Mouse (Mus musculus) midbrain, embryonic 13.5 days (tissue): ENCODE data around the gene Lrrc28. TPM values are rescaled to one million over a fixed set of nuclear protein-coding genes. Genes with fewer than 3 reads are reported as not detected.

Source experiments
- ATAC-seq: fragments of 200-750 bp; cut with Nextera tagmentation; 2 replicates; pipeline ENCODE4 v1.8.0; 2017; ENCODE audit warnings: mild to moderate bottlenecking, moderate TSS enrichment, moderate library complexity
- H3K27ac ChIP-seq: fragments of 300-500 bp; sonication (generic); 2 replicates; pipeline ENCODE4 v1.5.1; 2015; ENCODE audit warnings: inconsistent platforms, mild to moderate bottlenecking, moderate library complexity
- H3K27me3 ChIP-seq: fragments of 300-500 bp; sonication (generic); 2 replicates; pipeline ENCODE4 v1.6.1; 2015; ENCODE audit warnings: mild to moderate bottlenecking, inconsistent platforms
- H3K36me3 ChIP-seq: fragments of 300-500 bp; sonication (generic); 2 replicates; pipeline ENCODE4 v1.6.1; 2015; ENCODE audit warnings: mild to moderate bottlenecking, inconsistent platforms
- H3K4me1 ChIP-seq: fragments of 300-500 bp; sonication (generic); replicated peaks from 2 replicates; pipeline ENCODE4 v1.6.1; 2015; ENCODE audit warnings: inconsistent platforms
- H3K4me2 ChIP-seq: fragments of 300-500 bp; sonication (generic); replicated peaks from 2 replicates; pipeline ENCODE4 v1.6.1; 2015; ENCODE audit warnings: moderate library complexity, mild to moderate bottlenecking, inconsistent platforms
- H3K4me3 ChIP-seq: fragments of 300-500 bp; sonication (generic); replicated peaks from 2 replicates; pipeline ENCODE4 v1.5.1; 2015; ENCODE audit warnings: mild to moderate bottlenecking, inconsistent platforms
- H3K9ac ChIP-seq: fragments of 300-500 bp; sonication (generic); replicated peaks from 2 replicates; pipeline ENCODE4 v1.6.1; 2015; ENCODE audit warnings: mild to moderate bottlenecking, inconsistent platforms
- H3K9me3 ChIP-seq: fragments of 300-500 bp; sonication (generic); 2 replicates; pipeline ENCODE4 v1.6.1; 2016; ENCODE audit warnings: mild to moderate bottlenecking, inconsistent platforms
- WGBS: fragments of 180-500 bp; shearing (Covaris S2); methylation state at CpG from one replicate; pipeline ENCODE4 v1.1.7; 2015; 5-methylcytosine and 5-hydroxymethylcytosine counted together
- polyA plus RNA-seq: library from polyadenylated mRNA; unstranded; fragments of >200 nt; fragmentation: Nextera tagmentation; extraction: Ambion mirVana; gene quantifications from 2 replicates; pipeline ENCODE4 v1.2.1, GENCODE M21; 2015

Lrrc28 gene
- polyA plus RNA-seq, 1 experiment from 2014 or later: 34.4 TPM

- Histone ChIP-seq H3K4me1 (peaks cover 15% of the 10 kb centered on the region), H3K4me2 (no peak overlapping the region), H3K27ac (no peak overlapping the region), H3K36me3 (no peaks in the 10 kb centered on the region; the same call in 1 of the 2 replicates), H3K9me3 (no peaks in the 10 kb centered on the region), H3K4me3 (no peak overlapping the region), H3K9ac (no peak overlapping the region), H3K27me3 (no peaks in the 10 kb centered on the region)
- ATAC-seq: no peak
- 37% methylated on average over 10 of the region's 10 CpGs for WGBS
Measured at GRCm38 (mm10) chr7:67613795-67614463, 31.1 kb downstream of the Lrrc28 start.

DNA sequence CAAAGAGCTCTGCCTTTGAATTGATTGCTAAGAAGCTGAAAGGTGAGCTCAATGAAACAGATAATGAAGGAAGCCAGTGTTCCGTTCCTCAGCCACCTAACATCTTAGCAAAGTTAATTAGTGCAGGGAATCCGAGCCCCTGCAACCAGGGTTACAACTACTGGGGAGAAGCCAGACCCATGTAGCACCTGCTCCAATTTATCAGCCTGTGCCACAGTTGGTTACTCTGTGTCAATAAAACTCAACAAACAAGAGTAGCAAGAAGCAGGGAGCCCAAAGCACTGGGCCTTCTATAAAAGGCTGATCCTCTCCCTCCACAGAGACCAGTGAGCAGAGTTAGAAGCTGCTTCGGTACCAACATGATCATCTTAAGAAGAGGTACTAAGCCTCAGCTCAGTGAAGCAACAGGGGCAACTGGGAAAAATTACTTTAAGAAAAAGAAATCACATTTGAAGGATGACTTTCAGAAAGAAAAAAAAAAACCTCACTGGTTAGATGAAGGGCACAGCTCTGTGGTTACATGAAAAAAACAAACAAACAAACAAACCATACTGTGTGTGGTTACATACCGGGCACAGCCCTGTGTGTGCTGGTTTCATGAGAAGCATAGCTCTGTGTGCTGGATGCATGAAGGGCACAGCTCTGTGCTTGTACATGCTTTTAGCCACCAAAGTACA lies 36.6 kb downstream of the Lrrc28 start:
- ATAC-seq: no peak
- Histone ChIP-seq H3K27ac (no peak overlapping the region), H3K9ac (no peak overlapping the region), H3K4me3 (no peak overlapping the region), H3K36me3 (no peaks in the 10 kb centered on the region), H3K27me3 (no peaks in the 10 kb centered on the region), H3K9me3 (no peaks in the 10 kb centered on the region), H3K4me2 (no peak overlapping the region; the same call in 1 of the 2 replicates), H3K4me1 (peaks cover 22% of the 10 kb centered on the region)
- 29% methylated on average over 4 of the region's 4 CpGs for WGBS

DNA sequence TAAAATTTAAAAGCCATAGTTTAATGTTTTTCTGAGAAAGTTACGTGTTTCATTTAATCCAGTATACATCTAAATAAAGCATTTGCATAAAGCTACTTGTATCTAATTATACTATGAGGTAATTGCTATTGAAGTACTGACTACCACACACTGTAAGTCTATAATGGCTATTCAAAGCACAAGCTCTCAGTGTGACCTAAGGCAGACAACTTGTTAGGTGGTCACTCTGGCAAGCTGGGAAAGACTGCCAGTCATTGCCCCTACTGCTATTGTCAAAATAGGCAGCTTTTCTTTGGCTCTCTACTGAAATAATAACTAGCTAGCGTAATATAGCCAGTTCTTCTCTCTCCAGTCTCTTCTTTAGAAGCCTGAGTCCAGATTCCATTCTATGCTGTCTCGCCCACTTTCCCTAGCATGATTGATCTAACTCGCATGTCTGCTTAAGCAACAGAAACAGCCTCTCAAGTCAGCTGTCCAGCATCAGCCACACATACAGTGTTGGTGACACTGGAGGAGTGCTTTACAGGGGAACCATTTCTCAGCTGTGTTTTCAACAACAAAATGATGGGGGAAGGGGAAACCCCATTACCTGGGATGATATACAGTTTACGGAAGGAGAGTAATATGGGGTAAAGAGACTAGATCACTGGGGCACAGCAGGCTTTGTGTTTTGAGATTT lies 37.3 kb downstream of the Lrrc28 start:
- no peak for ATAC-seq

GRCm38 (mm10) chr7:67606250-67606649 lies 38.8 kb downstream of the Lrrc28 start:
- WGBS: 79% methylated on average over 1 of the region's 1 CpGs
- H3K27me3 ChIP-seq: no peaks in the 10 kb centered on the region
- no peak overlapping the region for H3K4me2 ChIP-seq
- H3K27ac ChIP-seq: no peak overlapping the region
- no peaks in the 10 kb centered on the region for H3K36me3 ChIP-seq
- H3K4me1 ChIP-seq: peaks cover 15% of the 10 kb centered on the region
- no peak overlapping the region for H3K9ac ChIP-seq
- no peak for ATAC-seq
- no peak overlapping the region for H3K4me3 ChIP-seq
- no peaks in the 10 kb centered on the region for H3K9me3 ChIP-seq

More for the DNA sequence above, 37.3 kb downstream of the Lrrc28 start:
- Histone ChIP-seq H3K4me2 (no peak overlapping the region; the same call in 1 of the 2 replicates), H3K4me1 (peaks cover 15% of the 10 kb centered on the region), H3K4me3 (no peak overlapping the region), H3K36me3 (no peaks in the 10 kb centered on the region), H3K9me3 (no peaks in the 10 kb centered on the region), H3K27me3 (no peaks in the 10 kb centered on the region), H3K9ac (no peak overlapping the region), H3K27ac (peak overlapping the region; percentile 21; the same call in 1 of the 2 replicates)
- 50% methylated on average over 5 of the region's 5 CpGs for WGBS

GRCm38 (mm10) chr7:67605114-67605513 lies 40.0 kb downstream of the Lrrc28 start:
- Histone ChIP-seq H3K9ac (no peak overlapping the region), H3K4me3 (no peak overlapping the region), H3K4me2 (no peak overlapping the region), H3K27me3 (no peaks in the 10 kb centered on the region), H3K9me3 (no peaks in the 10 kb centered on the region), H3K36me3 (no peaks in the 10 kb centered on the region), H3K4me1 (peaks cover 15% of the 10 kb centered on the region), H3K27ac (no peak overlapping the region)
- no peak for ATAC-seq
- WGBS: 89% methylated on average over 6 of the region's 6 CpGs

GRCm38 (mm10) chr7:67598050-67598449 lies 47.0 kb downstream of the Lrrc28 start:
- H3K27ac ChIP-seq: no peak overlapping the region
- no peaks in the 10 kb centered on the region for H3K9me3 ChIP-seq
- H3K4me1 ChIP-seq: peaks cover 5% of the 10 kb centered on the region; the same call in 1 of the 2 replicates
- no peak overlapping the region for H3K9ac ChIP-seq
- no peaks in the 10 kb centered on the region for H3K36me3 ChIP-seq
- 79% methylated on average over 3 of the region's 3 CpGs for WGBS
- H3K27me3 ChIP-seq: no peaks in the 10 kb centered on the region
- no peak overlapping the region for H3K4me3 ChIP-seq
- no peak for ATAC-seq
- no peak overlapping the region for H3K4me2 ChIP-seq

DNA sequence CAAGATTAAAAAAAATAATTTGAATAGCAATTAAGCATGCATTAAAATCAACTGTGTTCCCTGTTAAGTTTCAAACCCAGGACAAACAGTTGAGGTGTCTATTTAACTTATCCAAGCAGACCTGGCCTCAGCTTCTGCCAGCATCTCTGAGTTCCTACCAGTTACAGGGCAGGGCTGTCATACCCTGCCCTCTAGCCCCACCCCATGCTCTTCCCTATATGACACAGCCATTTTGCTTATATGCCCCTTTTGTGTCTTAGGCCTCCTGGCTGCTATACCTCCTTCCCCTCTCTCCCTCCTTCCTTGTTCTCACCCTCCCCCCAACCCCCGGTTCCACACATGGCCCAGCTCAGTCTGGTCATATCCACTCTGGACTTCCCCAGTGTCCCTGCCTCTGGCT lies 48.1 kb downstream of the Lrrc28 start:
- Histone ChIP-seq H3K9me3 (no peaks in the 10 kb centered on the region), H3K4me3 (no peak overlapping the region), H3K27me3 (no peaks in the 10 kb centered on the region), H3K4me1 (peaks cover 5% of the 10 kb centered on the region; the same call in 1 of the 2 replicates), H3K9ac (no peak overlapping the region), H3K27ac (no peak overlapping the region), H3K36me3 (no peaks in the 10 kb centered on the region), H3K4me2 (no peak overlapping the region)
- no peak for ATAC-seq
- WGBS: 88% methylated on average over 1 of the region's 1 CpGs

DNA sequence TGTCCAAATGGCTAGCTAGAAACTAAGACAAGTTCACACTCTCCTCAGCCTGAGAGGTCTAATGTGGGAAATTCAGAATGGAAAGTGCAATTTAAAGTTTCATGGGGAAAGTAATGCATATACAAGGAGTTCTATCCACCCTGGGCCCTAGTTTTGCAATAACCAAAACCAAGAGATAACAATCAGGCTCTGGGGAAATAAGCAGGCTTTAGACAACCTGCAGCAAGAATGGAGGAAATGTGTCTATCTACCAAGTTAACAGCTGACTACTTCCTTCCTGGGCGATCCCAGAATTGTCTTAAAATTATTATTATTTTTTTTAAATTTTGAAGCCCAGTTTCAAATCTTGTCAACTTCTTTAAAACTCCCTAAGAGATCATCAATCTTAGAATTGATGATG lies 48.7 kb downstream of the Lrrc28 start:
- ATAC-seq: no peak
- Histone ChIP-seq H3K4me2 (no peak overlapping the region), H3K27me3 (no peaks in the 10 kb centered on the region), H3K4me1 (peaks cover 5% of the 10 kb centered on the region; the same call in 1 of the 2 replicates), H3K36me3 (no peaks in the 10 kb centered on the region), H3K4me3 (no peak overlapping the region), H3K27ac (no peak overlapping the region), H3K9ac (no peak overlapping the region), H3K9me3 (no peaks in the 10 kb centered on the region)
- WGBS: 98% methylated on average over 1 of the region's 1 CpGs

GRCm38 (mm10) chr7:67593902-67594301 lies 51.2 kb downstream of the Lrrc28 start:
- Histone ChIP-seq H3K4me2 (no peak overlapping the region), H3K36me3 (no peaks in the 10 kb centered on the region), H3K4me1 (peaks cover 6% of the 10 kb centered on the region), H3K27ac (no peak overlapping the region), H3K27me3 (no peaks in the 10 kb centered on the region), H3K9ac (no peak overlapping the region), H3K9me3 (no peaks in the 10 kb centered on the region), H3K4me3 (no peak overlapping the region)
- 88% methylated on average over 6 of the region's 6 CpGs for WGBS
- no peak for ATAC-seq

DNA sequence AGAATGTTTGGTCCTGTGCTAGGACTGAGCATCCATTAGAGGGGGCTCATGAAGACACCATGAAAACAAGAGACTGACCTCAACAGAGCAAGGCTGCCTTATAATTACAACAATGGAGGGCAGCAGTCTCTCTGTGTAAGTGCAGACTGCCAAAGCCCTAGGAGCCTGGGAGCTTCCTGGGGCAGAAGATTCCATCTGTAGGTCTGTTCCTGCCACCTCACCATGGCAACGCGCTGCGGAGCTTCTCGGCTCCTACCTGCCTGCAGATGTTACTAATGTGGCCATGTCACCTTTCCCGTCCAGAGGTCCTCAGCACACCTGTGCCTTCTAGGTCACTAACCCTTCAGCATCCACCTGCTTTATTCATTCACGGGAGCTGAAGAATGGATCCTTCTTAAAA lies 52.4 kb downstream of the Lrrc28 start:
- WGBS: 87% methylated on average over 6 of the region's 6 CpGs
- no peaks in the 10 kb centered on the region for H3K9me3 ChIP-seq
- no peak for ATAC-seq

DNA sequence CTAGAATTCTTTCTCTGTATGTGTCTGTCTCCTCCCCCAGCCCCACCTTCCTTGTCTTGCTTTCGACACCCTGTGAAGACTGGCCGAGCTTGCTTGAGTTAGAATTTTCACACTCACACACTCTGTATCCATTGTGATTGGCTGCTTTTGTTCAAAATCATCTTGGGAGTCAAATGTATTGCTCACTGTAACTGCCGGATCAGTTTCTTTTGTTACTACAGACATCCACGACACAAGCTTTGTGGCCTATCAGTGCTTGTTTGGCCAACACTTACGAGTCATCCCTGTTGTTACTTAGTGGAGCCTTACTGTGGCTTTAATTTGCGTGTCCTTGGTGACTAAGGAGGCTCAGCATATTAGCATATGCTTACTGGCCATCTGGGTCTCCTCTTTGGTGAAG lies 56.3 kb downstream of the Lrrc28 start:
- Histone ChIP-seq H3K27ac (no peak overlapping the region), H3K9ac (no peak overlapping the region), H3K4me1 (peaks cover 8% of the 10 kb centered on the region), H3K4me2 (no peak overlapping the region), H3K4me3 (no peak overlapping the region), H3K9me3 (no peaks in the 10 kb centered on the region), H3K27me3 (no peaks in the 10 kb centered on the region), H3K36me3 (no peaks in the 10 kb centered on the region)
- whole genome bisulfite sequencing: 25% methylated on average over 6 of the region's 6 CpGs
- peak; percentile 69 for ATAC-seq

More for the DNA sequence above, 52.4 kb downstream of the Lrrc28 start:
- Histone ChIP-seq H3K36me3 (no peaks in the 10 kb centered on the region), H3K27ac (no peak overlapping the region), H3K4me3 (no peak overlapping the region), H3K4me1 (peaks cover 13% of the 10 kb centered on the region), H3K9ac (no peak overlapping the region), H3K27me3 (no peaks in the 10 kb centered on the region), H3K4me2 (no peak overlapping the region)

- H3K4me1 ChIP-seq: peaks cover 8% of the 10 kb centered on the region
- 74% methylated on average over 5 of the region's 5 CpGs for WGBS
- no peak for ATAC-seq
- H3K36me3 ChIP-seq: no peaks in the 10 kb centered on the region
- no peaks in the 10 kb centered on the region for H3K9me3 ChIP-seq
- H3K9ac ChIP-seq: no peak overlapping the region
- H3K4me3 ChIP-seq: no peak overlapping the region
- no peak overlapping the region for H3K27ac ChIP-seq
- no peak overlapping the region for H3K4me2 ChIP-seq
- H3K27me3 ChIP-seq: no peaks in the 10 kb centered on the region
Measured at GRCm38 (mm10) chr7:67586479-67586878, 58.6 kb downstream of the Lrrc28 start.
